Mouse (Mus musculus): ENCODE measurements around the gene Vmn1r94.
"Not testable (repeated sequence)": the region's sequence is repeated elsewhere in the genome, so short reads cannot be mapped to it uniquely, and the experiment has no call there.

Gene Vmn1r94

GRCm38 (mm10) chr7:20168277-20168676 lies at the start of gene Vmn1r94:
Vmn1r94 (minus strand) TSS chr7:20168377.
- DNase-seq (ENCODE audit: low spot score) = not testable (repeated sequence)

- not testable (repeated sequence) for DNase-seq (ENCODE audit: low spot score)
Measured at GRCm38 (mm10) chr7:20205507-20205906, 37.3 kb upstream of the Vmn1r94 start, which contains the start of gene Gm6164. Gm6164 (minus strand) TSS chr7:20205607.

- not testable (repeated sequence) for DNase-seq (ENCODE audit: low spot score)
Measured at GRCm38 (mm10) chr7:20193410-20193809, 25.2 kb upstream of the Vmn1r94 start, which contains the start of gene Vmn1r95. Vmn1r95 (plus strand) TSS chr7:20193710.

- not testable (repeated sequence) for DNase-seq (ENCODE audit: low spot score)
Measured at GRCm38 (mm10) chr7:20138988-20139387, 29.2 kb downstream of the Vmn1r94 start, which contains the start of gene Vmn1r93. Vmn1r93 (minus strand) TSS chr7:20139088.

- not testable (repeated sequence) for DNase-seq (ENCODE audit: low spot score)
Measured at GRCm38 (mm10) chr7:20122479-20122878, 45.7 kb downstream of the Vmn1r94 start, which contains the start of gene Gm16442. Gm16442 (minus strand) TSS chr7:20122579.
